Mouse (Mus musculus) granulocyte monocyte progenitor cell, adult 5-6 weeks (primary cell): ENCODE measurements at regions not wholly inside any gene's neighbourhood (a gene's known extent, or its start where the extent isn't known, plus 50 kb on each side); places are given as distances from the start of the nearest gene placed in this dataset.

Source experiments
- ATAC-seq: replicated peaks from 2 replicates; pipeline ENCODE4 v1.8.0; 2016; ENCODE audit warnings: mild to moderate bottlenecking, moderate TSS enrichment, inconsistent platforms; ENCODE audit not compliant: poor library complexity, severe bottlenecking

- ATAC-seq, result no peak; the same call in 1 of the 2 replicates
Observed at GRCm38 (mm10) chr16:77166722-77167121, 153.2 kb downstream of the Usp25 start.

- peak; percentile 72 for ATAC-seq
Observed at GRCm38 (mm10) chr16:77173026-77173692, 159.7 kb downstream of the Usp25 start.

- peak; percentile 88 for ATAC-seq
Observed at GRCm38 (mm10) chr16:77174744-77175432, 161.4 kb downstream of the Usp25 start.

GRCm38 (mm10) chr16:77180990-77181389, 167.5 kb downstream of the Usp25 start:
- peak; percentile 93 for ATAC-seq
